Mouse (Mus musculus) olfactory bulb, adult 2 months (tissue): ENCODE measurements at regions not wholly inside any gene's neighbourhood (a gene's known extent, or its start where the extent isn't known, plus 50 kb on each side); places are given as distances from the start of the nearest gene placed in this dataset.

Experiments
- CTCF ChIP-seq: fragments of 200-500 bp; IDR thresholded peaks from 2 replicates; pipeline ENCODE4 v1.5.1; 2012; ENCODE audit warnings: low read depth, mild to moderate bottlenecking, low read length, moderate library complexity; ENCODE audit not compliant: insufficient read depth
- POLR2A ChIP-seq: fragments of 200-500 bp; IDR thresholded peaks from 2 replicates; pipeline ENCODE4 v1.6.1; 2012; ENCODE audit warnings: mild to moderate bottlenecking, low read depth, low read length, moderate library complexity; ENCODE audit not compliant: insufficient read depth

DNA sequence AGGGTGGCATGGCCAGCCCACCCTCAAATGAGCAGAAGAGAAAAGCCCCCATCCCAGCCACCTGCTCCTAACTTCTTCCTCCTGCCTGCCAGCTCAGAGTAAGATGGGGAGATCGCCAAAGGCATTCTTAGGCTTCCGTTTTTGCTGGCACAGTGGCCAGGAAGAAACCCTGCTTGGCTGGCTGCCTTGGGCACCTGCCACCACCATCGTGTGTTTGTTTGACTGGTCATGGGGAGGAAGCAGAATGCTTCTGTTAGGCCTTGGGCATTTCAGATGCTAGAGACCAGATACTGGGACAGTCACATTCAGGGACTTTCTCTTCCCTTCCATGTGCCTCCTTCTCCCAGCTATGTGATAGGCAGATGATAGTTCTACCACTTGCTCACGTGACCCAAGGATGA is 1283.7 kb upstream of the A1bg start:
- TF ChIP-seq CTCF (no peak), POLR2A (no peak)
